Mouse (Mus musculus) liver, postnatal 0 days (tissue): ENCODE data around the gene Hnrnpdl. TPM values are rescaled to one million over a fixed set of nuclear protein-coding genes. Genes with fewer than 3 reads are reported as not detected.

Source experiments
- ATAC-seq: fragments of 200-750 bp; cut with Nextera tagmentation; 2 replicates; pipeline ENCODE4 v1.8.0; 2017; ENCODE audit warnings: mild to moderate bottlenecking, moderate library complexity
- DNase-seq: peaks from one replicate; pipeline ENCODE4 v3.0.0-alpha.2; 2016
- H3K27ac ChIP-seq: fragments of 300-500 bp; sonication (generic); 2 replicates; pipeline ENCODE4 v1.5.1; 2014; ENCODE audit warnings: antibody characterized with exemption, moderate library complexity, mild to moderate bottlenecking, low read depth
- H3K27me3 ChIP-seq: fragments of 300-500 bp; sonication (generic); 2 replicates; pipeline ENCODE4 v1.6.1; 2014; ENCODE audit warnings: low read length, control low read depth, mixed read lengths; ENCODE audit not compliant: insufficient read depth
- H3K36me3 ChIP-seq: fragments of 300-500 bp; sonication (generic); replicated peaks from 2 replicates; pipeline ENCODE4 v1.6.1; 2014; ENCODE audit warnings: mild to moderate bottlenecking, control low read depth, low read length, moderate library complexity, mixed read lengths; ENCODE audit not compliant: insufficient read depth
- H3K4me1 ChIP-seq: fragments of 300-500 bp; sonication (generic); 2 replicates; pipeline ENCODE4 v1.6.1; 2014; ENCODE audit warnings: antibody characterized with exemption, mild to moderate bottlenecking, control low read depth; ENCODE audit not compliant: insufficient read depth
- H3K4me2 ChIP-seq: fragments of 300-500 bp; sonication (generic); 2 replicates; pipeline ENCODE4 v1.6.1; 2014; ENCODE audit warnings: low read depth, mild to moderate bottlenecking, low read length, moderate library complexity, mixed read lengths
- H3K4me3 ChIP-seq: fragments of 300-500 bp; sonication (generic); 2 replicates; pipeline ENCODE4 v1.5.1; 2014; ENCODE audit warnings: low read depth, low read length
- H3K9ac ChIP-seq: fragments of 300-500 bp; sonication (generic); replicated peaks from 2 replicates; pipeline ENCODE4 v1.6.1; 2014; ENCODE audit warnings: mild to moderate bottlenecking, moderate library complexity
- H3K9me3 ChIP-seq: fragments of 300-500 bp; sonication (generic); 2 replicates; pipeline ENCODE4 v1.6.1; 2016; ENCODE audit warnings: mild to moderate bottlenecking, control low read depth, low read length, mixed read lengths
- CTCF ChIP-seq: sonication (generic); IDR thresholded peaks from 2 replicates; pipeline ENCODE4 v1.5.1; 2016; ENCODE audit warnings: antibody characterized with exemption, low read depth
- EP300 ChIP-seq: IDR thresholded peaks from 2 replicates; pipeline ENCODE4 v1.6.1; 2016; ENCODE audit warnings: antibody characterized with exemption, low read depth, mild to moderate bottlenecking
- WGBS: fragments of 180-500 bp; shearing (Covaris S2); extraction: QIAGEN DNeasy Blood & Tissue Kit; methylation state at CpG from one replicate; pipeline ENCODE4 v1.1.7; 2014; ENCODE audit not compliant: insufficient replicate concordance; 5-methylcytosine and 5-hydroxymethylcytosine counted together
- polyA plus RNA-seq: library from polyadenylated mRNA; unstranded; fragments of >200 nt; fragmentation: Nextera tagmentation; extraction: Ambion mirVana; gene quantifications from 2 replicates; pipeline ENCODE4 v1.2.1, GENCODE M21; 2015

Hnrnpdl gene
- polyA plus RNA-seq, 1 experiment from 2014 or later: 33.3 TPM

- no peak for DNase-seq
- Histone ChIP-seq H3K27me3 (no peaks in the 10 kb centered on the region), H3K4me1 (no peaks in the 10 kb centered on the region), H3K4me3 (no peak overlapping the region), H3K27ac (no peak overlapping the region), H3K9ac (no peak overlapping the region), H3K9me3 (no peaks in the 10 kb centered on the region), H3K36me3 (peaks cover 14% of the 10 kb centered on the region), H3K4me2 (no peak overlapping the region)
- TF ChIP-seq EP300 (no peak), CTCF (no peak)
- no peak for ATAC-seq
- 88% methylated on average over 16 of the region's 16 CpGs for WGBS
Observed at GRCm38 (mm10) chr5:100067579-100067978, 28.1 kb upstream of the Hnrnpdl start.

GRCm38 (mm10) chr5:100060876-100061275 is 21.4 kb upstream of the Hnrnpdl start:
- WGBS: 92% methylated on average over 14 of the region's 14 CpGs
- H3K4me2 ChIP-seq: no peak overlapping the region
- H3K36me3 ChIP-seq: peaks cover 23% of the 10 kb centered on the region
- ATAC-seq: no peak
- no peaks in the 10 kb centered on the region for H3K9me3 ChIP-seq
- no peak overlapping the region for H3K9ac ChIP-seq
- H3K4me3 ChIP-seq: no peak overlapping the region
- no peak for DNase-seq
- TF ChIP-seq EP300 (no peak), CTCF (no peak)
- H3K27me3 ChIP-seq: no peaks in the 10 kb centered on the region
- peaks cover 2% of the 10 kb centered on the region for H3K4me1 ChIP-seq
- no peak overlapping the region for H3K27ac ChIP-seq

DNA sequence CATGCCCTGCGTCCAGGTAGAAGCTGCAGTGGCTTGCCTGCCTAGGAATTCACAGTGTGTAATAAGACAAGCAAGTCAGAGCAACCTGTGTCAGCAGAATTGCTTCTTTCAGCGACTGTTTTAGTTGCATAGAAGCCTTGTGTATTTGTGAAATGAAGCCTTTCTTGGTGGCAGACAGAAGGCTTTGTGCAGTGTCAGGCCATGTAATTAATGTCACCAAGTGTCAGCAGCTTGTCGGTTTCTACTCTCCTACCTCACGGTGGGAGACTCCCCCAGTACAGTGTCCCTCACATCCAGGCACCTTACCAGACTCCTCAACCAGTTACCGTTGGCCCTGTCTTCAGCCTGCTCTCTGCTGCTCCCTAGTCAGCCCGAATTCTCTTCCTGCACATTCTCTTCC is 19.9 kb upstream of the Hnrnpdl start:
- H3K4me3 ChIP-seq: no peak overlapping the region
- no peak for TF ChIP-seq EP300
- no peak for TF ChIP-seq CTCF
- H3K36me3 ChIP-seq: peaks cover 21% of the 10 kb centered on the region
- H3K9ac ChIP-seq: no peak overlapping the region
- WGBS: 80% methylated on average over 6 of the region's 6 CpGs
- no peak overlapping the region for H3K4me2 ChIP-seq
- no peaks in the 10 kb centered on the region for H3K27me3 ChIP-seq
- DNase-seq (no peak), ATAC-seq (no peak)
- no peak overlapping the region for H3K27ac ChIP-seq
- no peaks in the 10 kb centered on the region for H3K9me3 ChIP-seq
- H3K4me1 ChIP-seq: peaks cover 15% of the 10 kb centered on the region

GRCm38 (mm10) chr5:100058729-100059128 is 19.3 kb upstream of the Hnrnpdl start:
- ATAC-seq (no peak), DNase-seq (no peak)
- H3K4me2 ChIP-seq: no peak overlapping the region
- H3K4me1 ChIP-seq: peaks cover 15% of the 10 kb centered on the region
- H3K36me3 ChIP-seq: peaks cover 21% of the 10 kb centered on the region
- H3K4me3 ChIP-seq: no peak overlapping the region
- H3K27me3 ChIP-seq: no peaks in the 10 kb centered on the region
- TF ChIP-seq CTCF (no peak), EP300 (no peak)
- no peaks in the 10 kb centered on the region for H3K9me3 ChIP-seq
- no peak overlapping the region for H3K9ac ChIP-seq
- no peak overlapping the region for H3K27ac ChIP-seq
- WGBS: 85% methylated on average over 6 of the region's 6 CpGs

DNA sequence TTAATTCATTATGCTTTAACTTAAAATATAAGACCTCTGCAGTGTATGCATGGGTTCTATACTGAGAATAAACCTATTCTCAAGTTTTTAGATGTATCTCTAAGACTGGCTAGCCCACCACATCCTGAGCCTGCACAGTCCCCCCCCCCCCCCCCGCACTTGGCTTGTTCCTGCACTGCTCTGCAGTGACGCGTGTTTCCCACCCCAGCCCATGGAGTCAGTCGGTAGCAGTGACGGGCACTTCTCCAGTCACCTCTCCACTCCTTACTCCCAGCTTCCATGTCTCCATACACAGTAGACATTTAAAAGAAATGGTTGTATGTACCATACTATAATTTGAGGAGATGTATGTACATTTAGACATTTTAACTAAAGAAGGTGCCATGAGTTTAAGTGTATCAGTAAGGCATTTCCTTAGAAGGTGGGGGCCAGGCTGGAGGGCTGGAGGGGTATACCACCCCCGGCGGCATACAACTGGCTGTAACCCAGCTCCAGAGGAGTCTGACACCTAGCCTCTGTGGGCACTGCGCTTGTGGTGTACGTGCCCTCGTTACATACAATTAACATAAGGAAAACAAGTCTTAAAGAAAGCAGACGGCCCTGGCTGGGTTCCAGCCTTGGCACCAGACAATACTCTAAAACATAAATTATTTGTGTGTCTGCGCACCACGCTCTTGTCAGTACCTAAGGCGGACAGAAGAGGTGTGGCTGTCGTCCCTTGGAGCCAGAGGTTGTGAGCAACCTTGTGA is 18.2 kb upstream of the Hnrnpdl start:
- ATAC-seq (no peak), DNase-seq (no peak)
- Histone ChIP-seq H3K9ac (no peak overlapping the region), H3K4me2 (no peak overlapping the region), H3K4me1 (peaks cover 15% of the 10 kb centered on the region), H3K9me3 (no peaks in the 10 kb centered on the region), H3K4me3 (no peak overlapping the region), H3K36me3 (peaks cover 21% of the 10 kb centered on the region), H3K27me3 (no peaks in the 10 kb centered on the region), H3K27ac (no peak overlapping the region)
- no peak for TF ChIP-seq EP300
- no peak for TF ChIP-seq CTCF
- 85% methylated on average over 14 of the region's 15 CpGs for WGBS

DNA sequence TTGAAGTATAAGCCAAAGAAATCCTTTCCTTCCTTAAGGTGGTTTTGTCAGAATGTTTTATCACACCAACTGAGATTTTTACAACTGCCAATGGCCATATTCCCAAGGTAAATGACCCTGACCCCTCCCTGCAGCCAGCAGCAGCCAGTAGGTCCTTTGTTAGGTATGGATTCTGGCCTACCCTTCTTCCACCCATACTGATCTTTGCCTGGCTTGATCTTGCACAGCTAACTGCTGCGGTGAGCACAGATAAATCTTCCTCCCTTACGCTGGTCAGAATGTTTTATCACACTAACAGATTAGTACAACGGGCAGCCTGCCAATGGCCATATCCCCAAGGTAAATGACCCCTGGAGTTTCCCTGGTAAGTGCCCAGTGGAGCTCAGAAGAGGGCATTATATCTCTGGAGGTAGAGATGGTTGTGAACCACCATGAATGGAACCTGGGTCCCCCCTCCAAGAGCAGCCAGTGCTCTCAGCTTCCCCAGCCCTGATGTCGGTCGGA is 16.5 kb upstream of the Hnrnpdl start:
- ATAC-seq: no peak
- Histone ChIP-seq H3K4me2 (no peak overlapping the region), H3K4me1 (peaks cover 15% of the 10 kb centered on the region), H3K9me3 (no peaks in the 10 kb centered on the region), H3K9ac (no peak overlapping the region), H3K27me3 (no peaks in the 10 kb centered on the region), H3K27ac (no peak overlapping the region), H3K36me3 (peaks cover 9% of the 10 kb centered on the region), H3K4me3 (no peak overlapping the region)
- 56% methylated on average over 5 of the region's 5 CpGs for WGBS
- TF ChIP-seq CTCF (no peak), EP300 (no peak)
- peak; percentile 46 for DNase-seq
